9 mouse cellular contexts compared by ENCODE assay signal in genomic region chr9:65011304-65011703, GRCm38 (mm10). TPM values are rescaled to one million over a fixed set of nuclear protein-coding genes. Genes with fewer than 3 reads are reported as not detected.
DNase-seq lines count a peak whose midpoint lies in the region; ATAC-seq and TF ChIP-seq lines count a peak whose summit lies in the region.
"Had no signal": no experiment of that assay in that cellular context is flagged by ENCODE, and none has a peak within 500 bp of the region (broad histone marks: within the 10 kb centered on the region; RNA-seq: fewer than 3 reads in every experiment).

No protein-coding gene starts in this region.

- H3K27ac ChIP-seq in liver, adult 2 months (replicated peaks; ENCODE audit: insufficient read depth, low read depth, low read length) = no peak overlapping the region
- no peak overlapping the region for H3K27ac ChIP-seq in liver, embryonic 12.5 days
- H3K27ac ChIP-seq in bone marrow macrophage, adult 2 months (ENCODE audit: insufficient read depth, low read depth, low read length) = no peak overlapping the region
- H3K27ac ChIP-seq in hindbrain, embryonic 10.5 days = no peak overlapping the region
- H3K27ac ChIP-seq: limb, embryonic 13.5 days had no signal

- no peak for TF ChIP-seq POLR2A in liver, adult 2 months (IDR thresholded peaks at IDR 0.05; ENCODE audit: extremely low read depth, insufficient read depth, low read length)
- no peak for TF ChIP-seq POLR2A in bone marrow macrophage, adult 2 months (IDR thresholded peaks at IDR 0.05; ENCODE audit: borderline replicate concordance, low read depth, low read length)

- no peaks in the 10 kb centered on the region for H3K9me3 ChIP-seq in liver, embryonic 12.5 days (replicated peaks)
- H3K9me3 ChIP-seq in hindbrain, embryonic 10.5 days = no peaks in the 10 kb centered on the region
- H3K9me3 ChIP-seq: limb, embryonic 13.5 days had no signal

- H3K79me2 ChIP-seq in liver, adult 2 months (ENCODE audit: control insufficient read depth, insufficient read depth, low read length) = peaks cover 35% of the 10 kb centered on the region

- no peak overlapping the region for H3K4me3 ChIP-seq in liver, adult 2 months (ENCODE audit: insufficient read depth, low read depth, low read length)
- no peak overlapping the region for H3K4me3 ChIP-seq in liver, embryonic 12.5 days
- H3K4me3 ChIP-seq in bone marrow macrophage, adult 2 months (ENCODE audit: insufficient read depth, low read length) = no peak overlapping the region
- H3K4me3 ChIP-seq in hindbrain, embryonic 10.5 days = no peak overlapping the region
- H3K4me3 ChIP-seq: limb, embryonic 13.5 days had no signal

- no peak for ATAC-seq in liver, embryonic 12.5 days

- DNase-seq in cerebellum, postnatal 10 days = peak; percentile 52 to 61
- DNase-seq in cerebellum, adult 9-10 months = no peak
- no peak for DNase-seq in liver, adult 2 months (ENCODE audit: extremely low read depth, low read depth, low spot score)
- peak; percentile 66 for DNase-seq in lung, postnatal 14 days
- DNase-seq in layer of hippocampus, adult 8-10 months (ENCODE audit: low spot score in 2 of 2) = no peak
- no peak for DNase-seq in hindbrain, embryonic 10.5 days (ENCODE audit: low spot score)

- peaks cover 9% of the 10 kb centered on the region for H3K36me3 ChIP-seq in liver, adult 2 months (ENCODE audit: control insufficient read depth, insufficient read depth, low read length)
- peaks cover 33% of the 10 kb centered on the region for H3K36me3 ChIP-seq in liver, embryonic 12.5 days
- peaks cover 40% of the 10 kb centered on the region for H3K36me3 ChIP-seq in hindbrain, embryonic 10.5 days

- no peak overlapping the region for H3K4me2 ChIP-seq in liver, embryonic 12.5 days
- H3K4me2 ChIP-seq: limb, embryonic 13.5 days had no signal

- H3K27me3 ChIP-seq in liver, adult 2 months (ENCODE audit: control insufficient read depth, insufficient read depth, low read length) = no peaks in the 10 kb centered on the region
- H3K27me3 ChIP-seq in liver, embryonic 12.5 days (replicated peaks) = no peaks in the 10 kb centered on the region
- H3K27me3 ChIP-seq in hindbrain, embryonic 10.5 days (ENCODE audit: insufficient read depth, poor library complexity, severe bottlenecking) = no peaks in the 10 kb centered on the region
- H3K27me3 ChIP-seq: limb, embryonic 13.5 days had no signal

- peak; percentile 61 for TF ChIP-seq CTCF in liver, adult 2 months (IDR thresholded peaks at IDR 0.05; ENCODE audit: low read depth, low read length)
- TF ChIP-seq CTCF in bone marrow macrophage, adult 2 months (IDR thresholded peaks at IDR 0.05; ENCODE audit: low read depth, low read length) = peak; percentile 34; the same call in 1 of the 2 replicates

- 53% methylated on average over 6 of the region's 6 CpGs for WGBS in liver, adult 2 months
- 43% methylated on average over 6 of the region's 6 CpGs for WGBS in liver, embryonic 12.5 days (ENCODE audit: insufficient replicate concordance)
- 61% methylated on average over 6 of the region's 6 CpGs for WGBS in hindbrain, embryonic 10.5 days

- peaks cover 20% of the 10 kb centered on the region for H3K4me1 ChIP-seq in liver, adult 2 months (ENCODE audit: control insufficient read depth, insufficient read depth, low read length)
- H3K4me1 ChIP-seq in liver, embryonic 12.5 days = peaks cover 30% of the 10 kb centered on the region
- H3K4me1 ChIP-seq in bone marrow macrophage, adult 2 months (ENCODE audit: control insufficient read depth, insufficient read depth, low read length) = peaks cover 29% of the 10 kb centered on the region
- H3K4me1 ChIP-seq in hindbrain, embryonic 10.5 days (replicated peaks) = peaks cover 10% of the 10 kb centered on the region

- no peak overlapping the region for H3K9ac ChIP-seq in liver, adult 2 months (ENCODE audit: low read depth, low read length)
- H3K9ac ChIP-seq in liver, embryonic 12.5 days = no peak overlapping the region
- H3K9ac ChIP-seq: limb, embryonic 13.5 days had no signal

RNA-seq across cellular contexts. Expression of gene Hacd3, which starts 10.2 kb away (rescaled TPM):
- 165 TPM in 2 replicates for total RNA-seq in liver, adult 2 months (2014; rRNA removed)
- 67.7 and 68.6 TPM in 2 replicates for polyA plus RNA-seq in liver, adult 2 months (2012; rRNA removed)
- 68.3 and 71.9 TPM in 2 replicates for polyA plus RNA-seq in liver, embryonic 12.5 days (2016; fragmentation: Nextera tagmentation; extraction: Ambion mirVana)
- 27.7 and 29.0 TPM in 2 replicates for polyA plus RNA-seq in bone marrow macrophage, adult 2 months (2012; ENCODE audit: insufficient read depth, insufficient read length, missing spikeins)
- 100 to 1,000 TPM; 142 to 169 (median 158) TPM for total RNA-seq in layer of hippocampus, adult 8-10 months (2022)
- 108 and 115 TPM in 2 replicates for polyA plus RNA-seq in hindbrain, embryonic 10.5 days (2016; fragmentation: Nextera tagmentation; extraction: Ambion mirVana)

RNA-seq across cellular contexts. Expression of gene Dpp8, which starts 20.9 kb away (rescaled TPM):
- total RNA-seq in liver, adult 2 months (2014; rRNA removed) = 42.8 and 46.2 TPM in 2 replicates
- 18.8 and 20.4 TPM in 2 replicates for polyA plus RNA-seq in liver, adult 2 months (2012; rRNA removed)
- polyA plus RNA-seq in liver, embryonic 12.5 days (2016; fragmentation: Nextera tagmentation; extraction: Ambion mirVana) = 31.4 and 32.8 TPM in 2 replicates
- polyA plus RNA-seq in bone marrow macrophage, adult 2 months (2012; ENCODE audit: insufficient read depth, insufficient read length, missing spikeins) = 57.3 and 73.7 TPM in 2 replicates
- total RNA-seq in layer of hippocampus, adult 8-10 months (2022) = 100 to 1,000 TPM; 144 to 176 (median 162) TPM
- polyA plus RNA-seq in hindbrain, embryonic 10.5 days (2016; fragmentation: Nextera tagmentation; extraction: Ambion mirVana) = 38.5 and 39.9 TPM in 2 replicates

RNA-seq across cellular contexts. Expression of gene Ints14, which starts 50.6 kb away (rescaled TPM):
- 5.4 and 6.7 TPM in 2 replicates for total RNA-seq in liver, adult 2 months (2014; rRNA removed)
- polyA plus RNA-seq in liver, adult 2 months (2012; rRNA removed) = 4.7 and 5.7 TPM in 2 replicates
- polyA plus RNA-seq in liver, embryonic 12.5 days (2016; fragmentation: Nextera tagmentation; extraction: Ambion mirVana) = 38.9 and 42.5 TPM in 2 replicates
- 21.4 and 21.6 TPM in 2 replicates for polyA plus RNA-seq in bone marrow macrophage, adult 2 months (2012; ENCODE audit: insufficient read depth, insufficient read length, missing spikeins)
- total RNA-seq in layer of hippocampus, adult 8-10 months (2022) = 10 to 100 TPM; 19.3 to 22.6 (median 20.1) TPM
- 64.9 and 70.4 TPM in 2 replicates for polyA plus RNA-seq in hindbrain, embryonic 10.5 days (2016; fragmentation: Nextera tagmentation; extraction: Ambion mirVana)

RNA-seq across cellular contexts. Expression of gene Slc24a1, which starts 59.9 kb away (rescaled TPM):
- total RNA-seq in liver, adult 2 months (2014; rRNA removed) = not detected in 2 replicates
- not detected in 2 replicates for polyA plus RNA-seq in liver, adult 2 months (2012; rRNA removed)
- 0.11 and 0.13 TPM in 2 replicates for polyA plus RNA-seq in liver, embryonic 12.5 days (2016; fragmentation: Nextera tagmentation; extraction: Ambion mirVana)
- polyA plus RNA-seq in bone marrow macrophage, adult 2 months (2012; ENCODE audit: insufficient read depth, insufficient read length, missing spikeins) = not detected in 2 replicates
- total RNA-seq in layer of hippocampus, adult 8-10 months (2022) = under 1 TPM; 0.08 to 0.30 (median 0.15) TPM
- 0.05 TPM in 1 of 2 replicates, not detected in the other for polyA plus RNA-seq in hindbrain, embryonic 10.5 days (2016; fragmentation: Nextera tagmentation; extraction: Ambion mirVana)

Comparison
In these comparisons a context has a peak if more than half of its experiments do, and no peak if none do; other contexts are left out.
1. DNase-seq: peak in cerebellum, postnatal 10 days (2 of 2) and lung, postnatal 14 days (single experiment); none in cerebellum, adult 9-10 months (single experiment), liver, adult 2 months (single experiment), layer of hippocampus, adult 8-10 months (0 of 2) and hindbrain, embryonic 10.5 days (single experiment).